Mouse (Mus musculus) ovary, postnatal 14 days (tissue): ENCODE results near the gene Cyfip1.

ENCODE experiments used
- DNase-seq: peaks from one replicate; pipeline ENCODE4 v3.0.0; 2022; ENCODE audit warnings: low spot score

Gene Cyfip1

GRCm38 (mm10) chr7:55956054-55956453 lies 114.5 kb downstream of the Cyfip1 start:
- no peak for DNase-seq

DNA sequence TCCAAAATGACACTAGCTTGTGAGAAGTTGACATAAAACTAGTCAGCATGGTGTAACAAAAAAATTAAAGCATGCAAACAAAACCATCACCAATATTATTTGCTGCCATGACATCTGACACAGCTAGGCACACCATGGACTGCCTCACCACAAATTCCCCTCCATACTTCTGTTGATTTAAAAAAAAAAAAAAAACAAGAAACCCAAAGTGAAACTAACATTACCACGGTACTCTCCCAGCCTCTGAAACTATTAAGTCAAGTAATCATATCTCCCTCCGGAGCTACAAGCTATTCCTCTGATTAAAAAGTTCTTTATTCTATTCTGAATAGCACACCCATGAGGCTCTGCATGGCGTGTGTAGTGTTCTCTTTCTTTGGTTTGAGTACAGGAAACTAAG lies 115.6 kb downstream of the Cyfip1 start:
- no peak for DNase-seq

DNA sequence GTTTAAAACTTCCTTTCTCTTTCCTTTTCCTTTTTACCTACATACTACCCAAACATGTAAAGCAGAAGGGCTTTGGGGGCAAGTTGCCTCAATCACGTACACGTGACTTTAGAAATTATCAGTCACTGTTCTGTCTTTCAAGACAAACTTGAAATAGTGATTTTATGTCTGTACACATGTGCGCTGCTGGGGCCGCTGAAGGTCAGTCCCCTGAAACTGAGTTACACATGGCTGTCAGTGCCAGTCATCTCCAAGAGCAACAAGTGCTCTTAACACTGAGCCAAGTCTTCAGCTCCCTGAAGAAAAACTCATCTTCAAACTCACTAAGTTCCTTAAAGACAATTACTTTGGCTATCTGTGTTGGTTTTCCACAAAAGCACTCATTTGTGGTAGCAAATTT lies 116.4 kb downstream of the Cyfip1 start:
- no peak for DNase-seq

GRCm38 (mm10) chr7:55959801-55960200 lies 118.3 kb downstream of the Cyfip1 start:
- DNase-seq, result no peak

- no peak for DNase-seq
Observed at GRCm38 (mm10) chr7:55960506-55960905, 119.0 kb downstream of the Cyfip1 start.

- peak; percentile 91 for DNase-seq
Observed at GRCm38 (mm10) chr7:55962004-55962908, 120.7 kb downstream of the Cyfip1 start, which contains the start of gene Nipa2. Gene Nipa2, minus strand, starts transcription at chr7:55962476.

DNA sequence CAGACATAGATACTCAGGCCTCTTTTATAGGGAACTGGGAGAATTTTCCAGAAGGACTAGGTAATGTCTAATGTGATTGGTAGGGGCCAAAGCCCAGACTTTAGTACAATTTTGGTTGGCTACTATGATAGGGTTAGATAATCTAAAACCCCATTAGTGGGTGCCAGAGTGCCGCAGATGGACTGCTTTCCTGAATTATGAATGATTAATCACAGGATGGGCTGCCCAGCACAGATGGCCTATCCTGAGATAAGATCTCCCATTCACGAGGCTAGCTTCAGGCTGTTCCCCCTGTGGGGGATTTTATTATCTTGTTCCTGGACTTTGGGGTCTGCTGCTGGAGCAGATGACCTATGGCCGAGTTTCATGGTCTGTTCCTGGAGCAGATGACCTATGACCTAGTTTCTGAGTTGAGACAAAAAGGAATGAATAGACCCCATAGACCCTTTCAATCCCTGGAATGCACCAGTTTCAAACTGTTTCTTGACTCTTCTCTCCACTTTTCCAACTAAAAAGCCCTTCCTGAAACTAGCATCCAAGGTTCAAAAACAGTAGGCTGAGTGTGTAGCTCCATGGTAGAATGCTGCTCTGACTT lies 125.4 kb downstream of the Cyfip1 start:
- no peak for DNase-seq

DNA sequence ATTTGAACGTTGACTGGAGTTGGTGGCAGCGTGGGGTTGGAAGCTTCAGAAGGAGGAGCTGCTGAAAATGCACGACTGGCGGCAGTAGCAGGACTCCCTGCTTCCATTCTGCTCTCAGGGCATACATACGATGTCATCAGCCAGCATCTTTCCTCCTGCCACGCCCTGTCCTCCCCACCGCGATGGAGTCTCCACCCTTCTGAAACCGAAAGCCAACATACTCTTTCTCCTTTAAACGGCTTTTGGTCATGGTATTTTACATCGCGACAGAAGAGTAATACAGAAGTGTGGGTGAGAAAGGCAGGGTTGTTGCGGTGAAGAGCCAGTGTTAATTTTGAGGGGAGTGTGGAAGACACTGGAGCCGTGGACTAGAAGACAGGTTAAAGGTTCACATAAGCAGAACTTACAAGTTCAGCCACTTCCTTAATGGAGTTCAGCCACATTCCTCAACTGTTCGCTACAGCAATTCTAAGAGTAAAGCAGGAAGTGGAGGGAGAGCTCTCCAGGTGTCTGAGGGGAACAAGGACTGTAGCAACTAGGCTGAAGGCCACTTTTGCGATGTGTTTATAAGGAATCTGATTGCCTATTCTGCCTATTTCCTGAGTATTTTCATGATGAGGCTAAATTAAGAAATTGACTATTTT lies 126.8 kb downstream of the Cyfip1 start:
- no peak for DNase-seq

- no peak for DNase-seq
Observed at GRCm38 (mm10) chr7:55969415-55969814, 127.9 kb downstream of the Cyfip1 start.

DNA sequence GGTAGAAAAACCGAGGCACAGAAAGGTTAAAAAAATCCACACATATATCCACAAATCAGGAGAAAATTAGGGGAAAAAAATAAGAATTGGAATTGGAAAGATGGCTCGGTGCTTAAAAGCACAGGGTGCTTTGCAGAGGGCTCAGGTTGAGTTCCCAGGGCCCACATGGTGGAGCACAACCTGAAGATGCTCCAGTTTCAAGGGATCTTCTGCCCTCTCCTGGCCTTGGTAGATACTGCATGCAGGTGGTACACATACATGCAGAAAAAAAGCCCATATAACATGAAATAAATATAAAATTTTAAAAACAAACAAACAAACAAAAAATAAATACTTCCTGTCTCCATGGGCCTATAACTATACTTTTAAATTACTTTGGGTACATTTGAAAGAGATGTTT lies 132.9 kb downstream of the Cyfip1 start:
- DNase-seq, result no peak

- no peak for DNase-seq
Observed at GRCm38 (mm10) chr7:55981511-55981910, 140.0 kb downstream of the Cyfip1 start.
